Mouse (Mus musculus): ENCODE results near the gene Zfp691. TPM values are rescaled to one million over a fixed set of nuclear protein-coding genes. Genes with fewer than 3 reads are reported as not detected.
A peak's percentile ranks its signal among the peaks of the same experiment; 100 is the strongest.

Zfp691 gene
- polyA plus RNA-seq, 1 experiment from 2014 or later: 3.7 TPM

DNA sequence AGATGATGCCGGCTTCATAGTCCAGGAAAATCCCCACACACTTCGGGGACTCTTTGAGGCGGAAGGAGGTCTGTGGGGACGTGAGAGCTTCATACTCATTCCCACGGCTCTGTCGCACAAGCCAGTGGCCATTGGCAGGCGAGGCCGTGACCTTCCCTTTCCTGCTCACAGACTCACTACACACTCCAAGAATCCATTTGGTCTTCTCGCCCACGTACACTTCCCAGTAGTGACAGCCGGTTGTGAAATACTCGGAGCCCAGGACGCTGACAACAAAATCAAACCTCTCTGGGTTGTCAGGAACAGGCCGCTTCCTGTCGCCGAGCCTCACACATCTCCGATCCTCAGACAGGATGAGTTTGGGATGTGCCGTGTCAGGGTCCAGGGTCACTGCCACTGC, 4.3 kb upstream of the Zfp691 start:
- DNase-seq (ENCODE audit: low spot score): no peak
- no peaks in the 10 kb centered on the region for H3K36me3 ChIP-seq (ENCODE audit: control insufficient read depth, insufficient read depth, low read length)
- no peak overlapping the region for H3K9ac ChIP-seq (ENCODE audit: low read length)
- ATAC-seq (ENCODE audit: low FRiP score, low TSS enrichment): no peak
- H3K27ac ChIP-seq (replicated peaks): no peak overlapping the region
- no peak overlapping the region for H3K4me2 ChIP-seq (replicated peaks; ENCODE audit: low read depth)
- H3K4me3 ChIP-seq (ENCODE audit: low read depth, low read length): no peak overlapping the region
- WGBS: 71% methylated on average over 18 of the region's 18 CpGs
- TF ChIP-seq EP300 (optimal IDR thresholded peaks at IDR 0.05) (no peak), CTCF (IDR thresholded peaks at IDR 0.05; ENCODE audit: low read depth) (no peak)
- H3K4me1 ChIP-seq (replicated peaks; ENCODE audit: control insufficient read depth, insufficient read depth): peaks cover 2% of the 10 kb centered on the region; the same call in 1 of the 2 replicates
- H3K9me3 ChIP-seq (ENCODE audit: control insufficient read depth, low read length): no peaks in the 10 kb centered on the region
- no peaks in the 10 kb centered on the region for H3K27me3 ChIP-seq (ENCODE audit: control insufficient read depth, insufficient read depth, low read length)

GRCm38 (mm10) chr4:119177702-119178101, 3.7 kb upstream of the Zfp691 start:
- Histone ChIP-seq H3K27me3 (ENCODE audit: control insufficient read depth, insufficient read depth, low read length) (no peaks in the 10 kb centered on the region), H3K4me3 (ENCODE audit: low read depth, low read length) (no peak overlapping the region), H3K4me2 (replicated peaks; ENCODE audit: low read depth) (no peak overlapping the region), H3K36me3 (ENCODE audit: control insufficient read depth, insufficient read depth, low read length) (no peaks in the 10 kb centered on the region), H3K9me3 (ENCODE audit: control insufficient read depth, low read length) (no peaks in the 10 kb centered on the region), H3K9ac (ENCODE audit: low read length) (no peak overlapping the region), H3K4me1 (replicated peaks; ENCODE audit: control insufficient read depth, insufficient read depth) (peaks cover 6% of the 10 kb centered on the region; the same call in 1 of the 2 replicates), H3K27ac (replicated peaks) (no peak overlapping the region)
- DNase-seq (ENCODE audit: low spot score): no peak
- ATAC-seq (ENCODE audit: low FRiP score, low TSS enrichment): no peak
- TF ChIP-seq CTCF (IDR thresholded peaks at IDR 0.05; ENCODE audit: low read depth): no peak
- TF ChIP-seq EP300 (optimal IDR thresholded peaks at IDR 0.05): no peak
- 68% methylated on average over 5 of the region's 5 CpGs for WGBS

- Histone ChIP-seq H3K4me3 (ENCODE audit: low read depth, low read length) (peak overlapping the region; percentile 76), H3K27ac (replicated peaks) (no peak overlapping the region), H3K36me3 (ENCODE audit: control insufficient read depth, insufficient read depth, low read length) (peaks cover 9% of the 10 kb centered on the region), H3K9ac (ENCODE audit: low read length) (peak overlapping the region; percentile 83), H3K4me2 (replicated peaks; ENCODE audit: low read depth) (peak overlapping the region; percentile 83), H3K27me3 (ENCODE audit: control insufficient read depth, insufficient read depth, low read length) (no peaks in the 10 kb centered on the region), H3K4me1 (replicated peaks; ENCODE audit: control insufficient read depth, insufficient read depth) (peaks cover 6% of the 10 kb centered on the region; the same call in 1 of the 2 replicates), H3K9me3 (ENCODE audit: control insufficient read depth, low read length) (no peaks in the 10 kb centered on the region)
- DNase-seq (ENCODE audit: low spot score): no peak
- TF ChIP-seq EP300 (optimal IDR thresholded peaks at IDR 0.05): no peak
- no peak for ATAC-seq (ENCODE audit: low FRiP score, low TSS enrichment)
- whole genome bisulfite sequencing: 33% methylated on average over 18 of the region's 18 CpGs
Measured at GRCm38 (mm10) chr4:119172919-119173650, 910 bp downstream of the Zfp691 start.

- peaks cover 9% of the 10 kb centered on the region for H3K36me3 ChIP-seq (ENCODE audit: control insufficient read depth, insufficient read depth, low read length)
- 5% methylated on average over 4 of the region's 4 CpGs for WGBS
- no peaks in the 10 kb centered on the region for H3K9me3 ChIP-seq (ENCODE audit: control insufficient read depth, low read length)
- no peak overlapping the region for H3K4me3 ChIP-seq (ENCODE audit: low read depth, low read length)
- DNase-seq (ENCODE audit: low spot score) (peak; percentile 83), ATAC-seq (ENCODE audit: low FRiP score, low TSS enrichment) (0 out of 2 replicates have a peak, but pooled peaks have one; percentile 61)
- H3K27me3 ChIP-seq (ENCODE audit: control insufficient read depth, insufficient read depth, low read length): no peaks in the 10 kb centered on the region
- H3K4me2 ChIP-seq (replicated peaks; ENCODE audit: low read depth): no peak overlapping the region
- no peak overlapping the region for H3K27ac ChIP-seq (replicated peaks)
- TF ChIP-seq CTCF (IDR thresholded peaks at IDR 0.05; ENCODE audit: low read depth): peak; percentile 95
- TF ChIP-seq EP300 (optimal IDR thresholded peaks at IDR 0.05): no peak
- no peaks in the 10 kb centered on the region for H3K4me1 ChIP-seq (replicated peaks; ENCODE audit: control insufficient read depth, insufficient read depth)
- no peak overlapping the region for H3K9ac ChIP-seq (ENCODE audit: low read length)
Measured at GRCm38 (mm10) chr4:119167663-119168062, 6.3 kb downstream of the Zfp691 start.

DNA sequence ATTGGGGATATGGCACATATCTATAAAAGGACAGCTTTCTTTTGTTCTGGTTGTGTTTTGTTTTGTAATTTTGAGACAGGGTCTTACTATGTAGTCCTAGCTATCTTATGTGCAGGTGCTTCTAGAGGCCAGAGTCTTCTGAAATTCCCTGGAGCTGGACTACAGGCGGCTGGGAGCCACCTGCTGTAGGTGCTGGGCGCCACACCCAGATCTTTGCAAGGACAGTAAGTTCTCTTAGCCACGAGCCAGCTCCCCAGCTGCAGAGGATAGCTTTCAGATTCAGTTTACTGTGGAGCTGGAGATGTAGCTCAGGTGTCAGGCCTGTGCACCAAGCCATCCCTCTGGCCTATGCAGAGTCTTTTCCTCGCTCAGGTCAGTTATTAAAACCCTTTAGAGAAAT, 6.9 kb downstream of the Zfp691 start:
- WGBS: 71% methylated on average over 4 of the region's 4 CpGs
- no peak overlapping the region for H3K9ac ChIP-seq (ENCODE audit: low read length)
- peaks cover 9% of the 10 kb centered on the region for H3K36me3 ChIP-seq (ENCODE audit: control insufficient read depth, insufficient read depth, low read length)
- no peak for ATAC-seq (ENCODE audit: low FRiP score, low TSS enrichment)
- no peak overlapping the region for H3K4me2 ChIP-seq (replicated peaks; ENCODE audit: low read depth)
- no peaks in the 10 kb centered on the region for H3K4me1 ChIP-seq (replicated peaks; ENCODE audit: control insufficient read depth, insufficient read depth)
- TF ChIP-seq CTCF (IDR thresholded peaks at IDR 0.05; ENCODE audit: low read depth) (peak; percentile 39), EP300 (optimal IDR thresholded peaks at IDR 0.05) (no peak)
- no peaks in the 10 kb centered on the region for H3K27me3 ChIP-seq (ENCODE audit: control insufficient read depth, insufficient read depth, low read length)
- no peak overlapping the region for H3K27ac ChIP-seq (replicated peaks)
- no peak for DNase-seq (ENCODE audit: low spot score)
- no peak overlapping the region for H3K4me3 ChIP-seq (ENCODE audit: low read depth, low read length)
- H3K9me3 ChIP-seq (ENCODE audit: control insufficient read depth, low read length): no peaks in the 10 kb centered on the region

DNA sequence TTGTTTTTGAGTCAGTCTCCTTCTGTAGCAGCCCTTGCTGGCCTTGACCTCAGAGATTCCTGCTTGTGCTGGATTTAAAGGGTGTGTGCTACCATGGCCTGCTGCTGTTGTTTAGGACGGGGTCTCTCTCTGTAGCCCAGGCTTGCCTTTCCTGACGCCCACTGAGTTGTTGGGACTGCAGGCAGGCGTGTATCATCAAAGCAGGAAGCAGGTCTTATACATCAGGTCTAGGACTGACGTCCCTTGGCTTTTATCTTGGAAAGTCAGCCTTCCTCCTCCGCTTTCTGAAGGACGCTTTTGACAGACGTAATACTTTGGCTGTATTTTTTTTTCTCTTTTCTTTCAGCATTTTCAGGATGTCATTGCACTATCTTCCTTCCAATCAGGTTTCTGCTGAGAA, 8.1 kb downstream of the Zfp691 start:
- Histone ChIP-seq H3K4me2 (replicated peaks; ENCODE audit: low read depth) (no peak overlapping the region), H3K4me1 (replicated peaks; ENCODE audit: control insufficient read depth, insufficient read depth) (no peaks in the 10 kb centered on the region), H3K36me3 (ENCODE audit: control insufficient read depth, insufficient read depth, low read length) (peaks cover 9% of the 10 kb centered on the region), H3K27me3 (ENCODE audit: control insufficient read depth, insufficient read depth, low read length) (no peaks in the 10 kb centered on the region), H3K9ac (ENCODE audit: low read length) (no peak overlapping the region), H3K9me3 (ENCODE audit: control insufficient read depth, low read length) (no peaks in the 10 kb centered on the region), H3K4me3 (ENCODE audit: low read depth, low read length) (no peak overlapping the region), H3K27ac (replicated peaks) (no peak overlapping the region)
- DNase-seq (ENCODE audit: low spot score) (no peak), ATAC-seq (ENCODE audit: low FRiP score, low TSS enrichment) (no peak)
- WGBS: 69% methylated on average over 7 of the region's 7 CpGs
- no peak for TF ChIP-seq CTCF (IDR thresholded peaks at IDR 0.05; ENCODE audit: low read depth)
- TF ChIP-seq EP300 (optimal IDR thresholded peaks at IDR 0.05): no peak

Data from stomach, postnatal 0 days (tissue).